Mouse (Mus musculus) kidney, adult 2 months (tissue): ENCODE data around the gene Amigo1.

Source experiments
- CTCF ChIP-seq: fragments of 200-500 bp; conservative IDR thresholded peaks from 2 replicates; pipeline ENCODE4 v1.5.1; 2011; ENCODE audit warnings: low read depth, mild to moderate bottlenecking, control low read depth, low read length, moderate library complexity, mixed read lengths; ENCODE audit not compliant: insufficient read depth, insufficient read length
- POLR2A ChIP-seq: fragments of 200-500 bp; IDR thresholded peaks from one replicate; pipeline ENCODE4 v1.6.1; 2011; ENCODE audit warnings: low read depth, low read length, control low read depth

DNA sequence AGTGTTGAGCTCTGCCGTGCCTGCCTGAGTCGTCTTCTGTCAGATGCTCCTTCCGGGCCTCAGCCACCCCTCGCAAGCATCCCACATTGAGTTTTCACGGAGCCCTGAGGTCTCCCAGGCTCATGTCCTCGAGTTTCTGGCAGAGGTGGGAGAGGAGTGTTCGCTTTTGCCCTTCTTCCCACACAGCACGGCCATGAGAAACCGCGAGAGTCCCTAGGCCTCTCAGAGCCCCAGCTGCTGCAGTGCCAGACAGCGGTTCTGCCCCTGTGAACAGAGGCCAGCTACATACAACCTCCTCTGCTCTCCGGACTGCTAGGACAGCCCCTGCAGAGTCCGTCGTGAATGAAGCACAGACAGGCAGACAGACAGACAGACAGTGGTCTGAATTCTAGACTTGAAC lies 18.6 kb upstream of the Amigo1 start:
- TF ChIP-seq CTCF (no peak), POLR2A (no peak)
